Mouse (Mus musculus) cerebellum, adult 2 months (tissue): ENCODE data around the gene Trpc3. TPM values are rescaled to one million over a fixed set of nuclear protein-coding genes. Genes with fewer than 3 reads are reported as not detected.
"Not testable (repeated sequence)": the region's sequence is repeated elsewhere in the genome, so short reads cannot be mapped to it uniquely, and the experiment has no call there.

Experiments
- DNase-seq, 2 experiments: peaks; one replicate each; pipeline ENCODE4 v3.0.0; 2021
- H3K27ac ChIP-seq: fragments of 200-500 bp; 2 replicates; pipeline ENCODE4 v1.5.1; 2012; ENCODE audit warnings: low read length, control low read depth, inconsistent platforms; ENCODE audit not compliant: insufficient read depth
- H3K27me3 ChIP-seq: fragments of 200-500 bp; 2 replicates; pipeline ENCODE4 v1.6.1; 2012; ENCODE audit warnings: inconsistent platforms, mild to moderate bottlenecking, low read length, moderate library complexity; ENCODE audit not compliant: control insufficient read depth, insufficient read depth
- H3K4me1 ChIP-seq: fragments of 200-500 bp; 2 replicates; pipeline ENCODE4 v1.6.1; 2011; ENCODE audit warnings: low read length; ENCODE audit not compliant: control insufficient read depth, insufficient read depth
- H3K4me3 ChIP-seq: fragments of 200-500 bp; replicated peaks from 2 replicates; pipeline ENCODE3; 2011; ENCODE audit warnings: mild to moderate bottlenecking, low read depth, low read length, control low read depth; ENCODE audit not compliant: insufficient read depth
- CTCF ChIP-seq: fragments of 200-500 bp; IDR thresholded peaks from 2 replicates; pipeline ENCODE4 v1.5.1; 2011; ENCODE audit warnings: low read depth, mild to moderate bottlenecking, control low read depth, low read length, moderate library complexity, borderline replicate concordance; ENCODE audit not compliant: insufficient read depth
- POLR2A ChIP-seq: fragments of 200-500 bp; IDR thresholded peaks from 2 replicates; pipeline ENCODE4 v1.6.1; 2011; ENCODE audit warnings: low read length, control low read depth, borderline replicate concordance; ENCODE audit not compliant: insufficient read depth
- whole genome bisulfite sequencing: fragments of 180-500 bp; shearing (Covaris S2); methylation state at CpG from one replicate; pipeline ENCODE4 v1.1.7; 2018; 5-methylcytosine and 5-hydroxymethylcytosine counted together
- polyA plus RNA-seq: library from polyadenylated mRNA; depleted of rRNA; stranded (reverse); fragments of >200 nt; gene quantifications from 2 replicates; pipeline ENCODE4 v1.2.3, GENCODE M21; 2012

Trpc3 gene
- polyA plus RNA-seq, 1 experiment: 67.9 TPM

DNA sequence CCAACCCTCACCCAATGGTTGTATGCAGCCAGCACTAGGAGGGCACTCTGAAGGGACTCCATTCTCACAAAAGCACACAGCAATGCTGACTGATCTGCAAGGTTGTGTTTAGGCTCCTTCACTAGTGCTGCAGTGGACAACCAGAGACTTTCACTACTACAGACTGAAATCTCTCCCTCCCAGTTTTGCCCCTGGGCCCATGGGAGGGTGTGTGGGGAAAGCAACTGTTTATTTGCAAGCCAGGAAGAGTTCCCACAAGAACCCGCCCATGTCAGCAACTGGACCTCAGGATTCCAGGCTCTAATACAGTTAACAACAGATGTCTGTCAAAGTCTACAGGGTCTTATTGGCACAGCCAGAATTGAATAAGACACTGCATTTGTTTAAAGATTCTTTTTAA is 14.1 kb downstream of the Trpc3 start:
- Histone ChIP-seq H3K4me3 (no peak overlapping the region), H3K27ac (no peak overlapping the region), H3K27me3 (no peaks in the 10 kb centered on the region), H3K4me1 (no peaks in the 10 kb centered on the region)
- 68% methylated on average over 1 of the region's 1 CpGs for WGBS
- TF ChIP-seq CTCF (no peak), POLR2A (no peak)
- DNase-seq: no peak

DNA sequence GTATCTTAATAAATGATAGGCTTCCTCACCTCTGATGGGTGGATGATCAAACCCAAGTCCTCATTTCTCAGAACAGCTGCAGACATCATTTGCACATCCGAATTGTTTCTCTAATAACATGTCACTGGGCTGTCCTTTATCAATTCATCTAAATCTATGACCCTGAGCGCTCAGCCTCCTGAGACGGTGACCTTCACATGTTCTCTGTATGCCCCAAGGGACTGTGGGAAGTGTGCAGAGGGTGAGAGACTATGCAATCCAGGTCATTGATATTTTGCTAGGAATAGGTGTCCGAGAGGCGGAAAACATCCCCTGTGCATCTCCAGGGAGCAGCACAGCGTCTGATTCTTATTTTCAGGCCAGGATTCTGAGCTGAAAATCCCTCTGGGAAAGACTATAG is 22.2 kb downstream of the Trpc3 start:
- TF ChIP-seq CTCF (no peak), POLR2A (no peak)
- WGBS: 81% methylated on average over 6 of the region's 6 CpGs
- H3K4me1 ChIP-seq: no peaks in the 10 kb centered on the region
- no peak overlapping the region for H3K4me3 ChIP-seq
- DNase-seq: no peak
- no peaks in the 10 kb centered on the region for H3K27me3 ChIP-seq
- H3K27ac ChIP-seq: no peak overlapping the region

DNA sequence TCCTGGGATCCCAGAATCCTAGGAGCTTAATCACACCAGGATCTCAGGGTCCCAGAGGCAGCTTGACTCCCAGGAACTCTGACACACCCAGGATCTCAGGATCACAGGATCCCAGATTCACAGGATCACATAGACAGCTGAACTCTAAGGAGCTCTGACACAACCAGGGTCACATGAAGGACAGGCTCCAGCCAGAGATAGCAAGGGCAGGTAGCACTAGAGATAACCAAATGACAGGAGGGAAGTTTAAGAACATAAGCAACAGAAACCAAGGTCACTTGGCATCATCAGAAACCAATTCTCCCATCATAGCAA is 44.8 kb downstream of the Trpc3 start:
- not testable (repeated sequence) for H3K4me3 ChIP-seq, DNase-seq, H3K27me3 ChIP-seq, H3K27ac ChIP-seq, H3K4me1 ChIP-seq

DNA sequence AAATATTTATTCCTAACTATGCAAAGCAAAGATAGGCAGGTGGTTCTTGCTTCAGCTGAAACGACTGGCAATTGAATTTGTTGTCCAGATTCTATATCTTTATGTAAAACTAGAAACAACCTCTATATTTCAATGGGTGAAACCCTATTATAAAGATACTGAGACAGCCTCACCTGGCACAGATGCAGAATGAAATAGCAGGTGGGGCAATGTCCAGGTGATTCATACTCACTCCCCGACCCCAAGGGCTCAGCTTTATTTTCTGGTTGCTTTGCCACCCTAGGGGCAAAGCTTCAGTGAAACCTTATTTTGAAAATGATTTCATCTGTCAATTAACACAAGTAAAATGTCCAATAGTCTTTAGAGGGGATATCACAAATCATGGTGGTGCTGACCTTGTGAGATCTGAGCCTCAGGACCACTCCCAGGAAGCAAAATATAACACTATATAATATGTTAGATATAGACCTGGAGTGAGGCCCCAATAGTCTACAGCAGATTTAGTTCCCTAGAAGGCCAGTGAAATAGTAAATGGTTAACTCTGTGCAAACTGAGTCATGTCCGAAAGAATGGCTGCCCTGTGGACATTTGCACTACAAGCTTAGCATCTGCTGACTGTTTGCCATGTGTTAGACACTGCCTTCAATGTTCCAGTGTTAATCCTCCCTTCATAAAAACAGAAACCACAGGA is 45.3 kb downstream of the Trpc3 start:
- Histone ChIP-seq H3K4me1 (no peaks in the 10 kb centered on the region), H3K27me3 (no peaks in the 10 kb centered on the region), H3K27ac (no peak overlapping the region), H3K4me3 (no peak overlapping the region)
- 86% methylated on average over 3 of the region's 3 CpGs for WGBS
- DNase-seq: no peak
- TF ChIP-seq POLR2A (no peak), CTCF (no peak)

DNA sequence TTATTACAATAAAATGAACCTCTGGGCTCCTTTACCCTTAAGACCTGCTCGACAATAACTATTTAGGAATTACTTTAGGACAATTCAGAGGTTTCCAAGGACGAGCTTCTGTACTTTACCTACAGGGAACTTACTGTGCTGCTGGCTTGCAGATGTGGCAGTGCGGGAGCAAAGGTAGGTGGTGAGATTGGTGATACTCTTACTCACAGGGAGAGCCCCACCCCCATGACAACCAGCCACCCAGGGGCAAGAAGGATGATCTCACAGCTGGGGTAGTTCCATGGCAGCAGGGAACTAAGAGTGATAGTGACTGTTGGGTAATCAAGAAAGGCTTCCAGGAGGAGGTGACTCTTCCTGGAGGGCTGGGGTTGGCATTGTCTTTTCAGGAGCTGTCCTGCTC is 46.6 kb downstream of the Trpc3 start:
- Histone ChIP-seq H3K4me3 (no peak overlapping the region), H3K27ac (no peak overlapping the region), H3K4me1 (no peaks in the 10 kb centered on the region), H3K27me3 (no peaks in the 10 kb centered on the region)
- TF ChIP-seq CTCF (no peak), POLR2A (no peak)
- 86% methylated on average over 3 of the region's 3 CpGs for WGBS
- no peak for DNase-seq

DNA sequence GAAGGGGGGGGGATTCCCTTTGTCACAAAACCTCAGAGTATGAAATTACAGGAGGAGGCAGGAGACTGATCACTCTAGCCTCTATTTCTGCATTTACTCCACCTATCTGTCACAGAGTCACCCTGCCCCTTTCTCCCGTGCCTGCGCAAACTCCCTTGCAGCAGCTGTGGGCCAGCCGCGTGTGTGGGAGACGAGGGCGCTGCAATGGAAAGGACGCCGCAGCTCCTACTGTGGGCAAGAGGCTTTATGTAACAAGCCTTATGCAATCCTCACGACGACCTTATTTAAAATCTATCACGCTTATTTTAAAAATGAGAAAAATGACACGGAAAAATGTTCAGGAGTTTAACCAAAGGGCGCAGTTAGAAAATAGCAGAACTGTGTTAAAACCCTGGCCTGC is 47.2 kb downstream of the Trpc3 start:
- 75% methylated on average over 13 of the region's 13 CpGs for WGBS
- H3K4me1 ChIP-seq: no peaks in the 10 kb centered on the region
- no peak overlapping the region for H3K4me3 ChIP-seq
- no peak for DNase-seq
- no peak overlapping the region for H3K27ac ChIP-seq
- no peaks in the 10 kb centered on the region for H3K27me3 ChIP-seq
- TF ChIP-seq POLR2A (no peak), CTCF (no peak)

DNA sequence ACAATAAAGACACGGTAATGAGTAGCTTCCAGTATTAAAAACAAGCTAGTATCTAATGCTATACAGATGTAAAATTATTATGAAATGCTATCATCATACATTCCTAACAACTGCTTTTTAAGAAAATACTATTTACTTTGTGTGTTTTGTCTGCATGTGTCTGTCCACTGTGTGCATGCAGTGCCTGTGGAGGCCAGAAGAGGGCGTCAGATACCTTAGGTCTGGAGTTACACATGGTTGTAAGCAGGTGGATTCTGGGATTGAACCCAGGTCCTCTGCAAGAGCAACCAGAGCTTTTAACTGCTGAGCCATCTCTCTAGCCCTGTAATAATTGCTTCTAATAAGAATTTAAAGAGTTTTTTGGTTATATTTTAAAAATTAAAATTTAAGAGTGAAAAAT is 49.2 kb downstream of the Trpc3 start:
- 63% methylated on average over 2 of the region's 2 CpGs for WGBS
- no peak for DNase-seq
- H3K27me3 ChIP-seq: no peaks in the 10 kb centered on the region
- TF ChIP-seq POLR2A (no peak), CTCF (no peak)
- H3K4me3 ChIP-seq: no peak overlapping the region
- no peaks in the 10 kb centered on the region for H3K4me1 ChIP-seq
- H3K27ac ChIP-seq: no peak overlapping the region

DNA sequence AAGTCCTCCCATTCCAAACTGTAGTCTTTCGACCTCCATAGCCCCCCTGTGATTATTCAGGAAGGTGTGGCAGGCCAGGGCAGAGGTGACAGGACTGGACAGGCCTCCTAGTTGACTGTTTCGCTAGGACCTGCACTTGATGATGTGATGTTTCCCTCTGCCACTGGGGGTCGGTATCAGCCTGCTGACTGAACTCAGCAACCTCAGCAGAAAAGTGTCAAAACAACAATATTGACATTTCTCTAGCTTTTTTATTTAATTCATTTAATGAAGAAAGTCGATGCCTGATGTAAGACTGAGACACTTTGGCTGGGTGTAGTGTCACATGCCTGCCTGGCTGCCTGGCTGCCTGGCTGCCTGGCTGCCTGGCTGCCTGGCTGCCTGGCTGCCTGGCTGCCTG is 54.5 kb downstream of the Trpc3 start:
- peak; percentile 32 to 41 for DNase-seq
- no peaks in the 10 kb centered on the region for H3K27me3 ChIP-seq
- WGBS: 18% methylated on average over 4 of the region's 4 CpGs
- no peaks in the 10 kb centered on the region for H3K4me1 ChIP-seq
- no peak overlapping the region for H3K4me3 ChIP-seq
- peak; percentile 60 for TF ChIP-seq CTCF
- TF ChIP-seq POLR2A: no peak
- H3K27ac ChIP-seq: no peak overlapping the region
